Mouse (Mus musculus) kidney, embryonic 15.5 days (tissue): Measurements from ENCODE around the gene Ogfod1. TPM values are rescaled to one million over a fixed set of nuclear protein-coding genes. Genes with fewer than 3 reads are reported as not detected.
A peak's percentile ranks its signal among the peaks of the same experiment; 100 is the strongest.

Source experiments
- ATAC-seq: fragments of 200-750 bp; cut with Nextera tagmentation; replicated peaks from 2 replicates; pipeline ENCODE4 v1.8.0; 2017; ENCODE audit warnings: moderate TSS enrichment; ENCODE audit not compliant: low FRiP score
- H3K27ac ChIP-seq: fragments of 300-500 bp; sonication (generic); 2 replicates; pipeline ENCODE4 v1.5.1; 2015; ENCODE audit warnings: mild to moderate bottlenecking, inconsistent platforms
- H3K27me3 ChIP-seq: fragments of 300-500 bp; sonication (generic); 2 replicates; pipeline ENCODE4 v1.6.1; 2015; ENCODE audit warnings: inconsistent platforms
- H3K36me3 ChIP-seq: fragments of 300-500 bp; sonication (generic); 2 replicates; pipeline ENCODE4 v1.6.1; 2015; ENCODE audit warnings: inconsistent platforms
- H3K4me1 ChIP-seq: fragments of 300-500 bp; sonication (generic); 2 replicates; pipeline ENCODE4 v1.6.1; 2015; ENCODE audit warnings: inconsistent platforms
- H3K4me2 ChIP-seq: fragments of 300-500 bp; sonication (generic); 2 replicates; pipeline ENCODE4 v1.6.1; 2015; ENCODE audit warnings: moderate library complexity, mild to moderate bottlenecking, inconsistent platforms
- H3K4me3 ChIP-seq: fragments of 300-500 bp; sonication (generic); replicated peaks from 2 replicates; pipeline ENCODE4 v1.5.1; 2015; ENCODE audit warnings: mild to moderate bottlenecking, inconsistent platforms
- H3K9ac ChIP-seq: fragments of 300-500 bp; sonication (generic); 2 replicates; pipeline ENCODE4 v1.6.1; 2015; ENCODE audit warnings: mild to moderate bottlenecking, inconsistent platforms
- H3K9me3 ChIP-seq: fragments of 300-500 bp; sonication (generic); replicated peaks from 2 replicates; pipeline ENCODE4 v1.6.1; 2016; ENCODE audit warnings: inconsistent platforms
- WGBS: fragments of 180-500 bp; shearing (Covaris S2); methylation state at CpG from one replicate; pipeline ENCODE4 v1.1.7; 2015; ENCODE audit warnings: mixed read lengths; 5-methylcytosine and 5-hydroxymethylcytosine counted together
- polyA plus RNA-seq: library from polyadenylated mRNA; unstranded; fragments of >200 nt; fragmentation: Nextera tagmentation; extraction: Ambion mirVana; gene quantifications from 2 replicates; pipeline ENCODE4 v1.2.1, GENCODE M21; 2015

Gene Ogfod1
- polyA plus RNA-seq, 1 experiment from 2014 or later, result 12.8 TPM

DNA sequence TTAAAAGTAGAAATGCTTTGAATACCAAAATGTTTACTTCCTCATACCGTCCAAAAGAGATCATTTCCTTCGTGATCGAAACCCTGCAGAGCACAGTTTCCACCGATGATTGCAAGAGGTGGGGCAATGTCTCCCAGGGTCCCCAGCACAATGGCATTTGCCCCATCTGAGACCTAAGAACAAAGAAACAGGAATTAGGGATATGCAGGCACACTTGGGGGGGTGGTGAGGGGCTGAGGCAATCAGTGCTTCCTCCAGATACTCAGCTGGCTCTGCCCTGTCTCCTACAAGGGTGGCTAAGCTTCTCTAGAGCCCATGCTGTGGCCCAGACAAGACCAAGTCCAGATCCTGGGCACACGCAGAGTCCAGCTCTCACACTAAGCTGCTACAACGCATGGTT, 52.7 kb downstream of the Ogfod1 start:
- no peak for ATAC-seq
- Histone ChIP-seq H3K36me3 (peaks cover 14% of the 10 kb centered on the region), H3K27ac (no peak overlapping the region), H3K9ac (no peak overlapping the region), H3K9me3 (no peaks in the 10 kb centered on the region), H3K4me1 (no peaks in the 10 kb centered on the region), H3K4me3 (no peak overlapping the region), H3K27me3 (no peaks in the 10 kb centered on the region), H3K4me2 (no peak overlapping the region)
- WGBS, result 74% methylated on average over 6 of the region's 6 CpGs

DNA sequence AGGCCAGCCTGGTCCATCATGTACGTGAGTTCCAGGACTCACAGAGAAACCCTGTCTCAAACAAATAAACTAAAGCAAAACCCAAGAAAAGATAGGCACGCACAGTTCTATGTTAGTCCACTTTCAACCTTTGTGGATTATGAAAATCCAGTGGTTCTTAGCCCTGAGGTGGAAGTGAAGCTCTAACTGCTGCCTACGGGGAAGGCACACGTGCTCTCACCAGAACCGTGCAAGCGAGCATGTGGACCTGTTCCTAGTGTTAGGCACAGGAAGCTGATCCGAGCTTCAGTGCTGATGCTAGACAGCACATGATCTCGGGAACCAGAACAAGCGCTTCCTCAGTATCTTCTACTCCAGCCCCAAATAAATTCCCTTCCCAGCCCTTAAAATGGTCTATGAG, 55.9 kb downstream of the Ogfod1 start:
- Histone ChIP-seq H3K27me3 (no peaks in the 10 kb centered on the region), H3K4me3 (no peak overlapping the region), H3K4me2 (no peak overlapping the region), H3K9ac (no peak overlapping the region), H3K4me1 (peaks cover 5% of the 10 kb centered on the region), H3K36me3 (no peaks in the 10 kb centered on the region), H3K27ac (no peak overlapping the region), H3K9me3 (no peaks in the 10 kb centered on the region)
- whole genome bisulfite sequencing, result 83% methylated on average over 9 of the region's 9 CpGs
- ATAC-seq, result no peak

DNA sequence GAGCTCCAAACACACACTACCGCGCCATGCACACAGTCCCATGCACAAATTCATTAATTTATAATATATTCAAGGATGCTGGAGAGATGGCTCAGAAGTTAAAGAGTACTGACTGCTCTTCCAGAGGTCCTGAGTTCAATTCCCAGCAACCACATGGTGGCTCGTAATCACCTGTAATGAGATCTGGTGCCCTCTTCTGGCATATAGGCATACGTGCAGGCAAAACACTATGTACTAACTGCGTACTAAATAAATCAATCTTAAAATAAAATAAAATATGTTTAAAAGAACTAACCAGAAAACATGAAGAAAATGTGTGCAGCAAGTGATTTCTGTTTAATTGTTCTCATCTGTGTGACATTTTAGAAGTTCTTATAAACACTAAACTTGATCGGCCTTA, 57.3 kb downstream of the Ogfod1 start:
- Histone ChIP-seq H3K4me2 (no peak overlapping the region), H3K4me3 (no peak overlapping the region), H3K9me3 (no peaks in the 10 kb centered on the region), H3K9ac (no peak overlapping the region), H3K27me3 (no peaks in the 10 kb centered on the region), H3K27ac (no peak overlapping the region), H3K36me3 (no peaks in the 10 kb centered on the region), H3K4me1 (peaks cover 10% of the 10 kb centered on the region)
- no peak for ATAC-seq
- 88% methylated on average over 6 of the region's 6 CpGs for WGBS

DNA sequence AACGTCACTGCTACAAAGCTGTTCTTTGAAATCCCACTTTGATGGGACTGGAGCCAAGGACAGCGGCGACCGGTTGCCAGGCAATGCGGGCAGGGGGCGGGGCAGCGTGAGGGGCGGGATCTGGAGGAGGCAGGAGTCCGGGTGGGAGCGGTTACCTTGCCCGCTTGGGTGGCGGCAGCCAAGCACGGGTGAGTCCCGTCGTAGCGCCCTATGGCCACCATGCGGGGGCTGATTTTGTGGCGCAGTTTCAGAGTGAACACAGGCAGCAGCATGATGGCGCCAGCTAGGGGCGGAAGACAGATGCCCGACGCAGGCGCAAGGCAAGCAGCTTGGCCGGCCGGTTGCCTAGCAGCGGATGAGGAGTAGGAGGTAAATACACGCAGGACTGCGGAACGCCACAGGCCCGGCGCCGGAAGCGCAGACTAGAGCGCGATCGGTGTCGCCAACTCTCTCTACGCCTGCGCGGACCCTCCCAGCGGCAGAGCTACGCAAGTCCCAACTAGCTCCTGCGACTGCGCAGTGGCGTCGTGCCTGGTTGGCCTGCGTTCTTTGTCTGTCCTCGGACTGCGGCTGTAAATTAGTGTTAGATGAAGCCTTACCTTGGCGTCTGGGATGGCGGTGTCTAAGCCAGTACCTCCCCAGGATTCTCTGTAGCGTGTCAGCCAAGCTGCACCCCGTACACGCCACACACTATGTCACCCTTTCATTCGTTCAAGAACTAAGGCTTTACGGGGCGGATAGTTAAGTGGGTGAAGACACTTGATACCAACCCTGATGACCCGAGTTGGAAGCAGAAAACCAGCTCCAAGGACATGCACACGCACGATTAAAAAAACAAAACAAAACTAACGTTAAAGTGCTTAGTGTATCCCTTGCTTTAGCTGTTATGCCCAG, 61.3 kb downstream of the Ogfod1 start, which contains the start of gene Bbs2:
TSS of gene Bbs2 (minus strand) at position 848 of the 894 bp plus-strand sequence.
- H3K27ac ChIP-seq, result peak within 1 kb of the TSS; percentile 96
- H3K4me1 ChIP-seq, result peaks cover 10% of the 10 kb centered on the region
- peak; percentile 100 for ATAC-seq
- H3K27me3 ChIP-seq, result no peaks in the 10 kb centered on the region
- peak within 1 kb of the TSS; percentile 51 for H3K9ac ChIP-seq
- H3K4me3 ChIP-seq, result peak within 1 kb of the TSS; percentile 70
- no peaks in the 10 kb centered on the region for H3K9me3 ChIP-seq
- H3K4me2 ChIP-seq, result peak within 1 kb of the TSS; percentile 67
- under 1% methylated on average over 61 of the region's 61 CpGs for WGBS
- H3K36me3 ChIP-seq, result no peaks in the 10 kb centered on the region

DNA sequence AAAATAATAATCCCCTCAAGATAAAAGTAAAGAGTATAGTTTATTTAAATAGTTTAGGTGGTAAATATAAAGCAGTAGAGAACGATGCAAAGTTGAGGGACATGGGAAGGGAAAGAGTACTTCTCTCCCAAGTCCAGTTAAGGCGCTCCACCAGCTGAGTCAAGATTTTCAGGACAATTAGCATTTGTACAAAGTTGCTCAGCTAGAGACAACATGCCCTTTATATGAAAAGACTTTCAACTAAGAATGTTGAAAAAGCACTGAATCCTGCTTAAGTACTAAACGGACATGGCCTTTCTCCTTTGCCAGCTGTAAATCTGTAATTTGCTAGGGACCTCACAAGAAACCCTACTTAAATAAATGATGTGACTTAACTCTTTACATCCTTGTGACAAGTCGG, 62.0 kb downstream of the Ogfod1 start:
- Histone ChIP-seq H3K4me3 (peak overlapping the region; percentile 70), H3K9ac (peak overlapping the region; percentile 51), H3K36me3 (no peaks in the 10 kb centered on the region), H3K4me2 (peak overlapping the region; percentile 67), H3K27me3 (no peaks in the 10 kb centered on the region), H3K27ac (peak overlapping the region; percentile 96), H3K4me1 (peaks cover 10% of the 10 kb centered on the region), H3K9me3 (no peaks in the 10 kb centered on the region)
- ATAC-seq, result no peak
- 39% methylated on average over 4 of the region's 4 CpGs for WGBS

DNA sequence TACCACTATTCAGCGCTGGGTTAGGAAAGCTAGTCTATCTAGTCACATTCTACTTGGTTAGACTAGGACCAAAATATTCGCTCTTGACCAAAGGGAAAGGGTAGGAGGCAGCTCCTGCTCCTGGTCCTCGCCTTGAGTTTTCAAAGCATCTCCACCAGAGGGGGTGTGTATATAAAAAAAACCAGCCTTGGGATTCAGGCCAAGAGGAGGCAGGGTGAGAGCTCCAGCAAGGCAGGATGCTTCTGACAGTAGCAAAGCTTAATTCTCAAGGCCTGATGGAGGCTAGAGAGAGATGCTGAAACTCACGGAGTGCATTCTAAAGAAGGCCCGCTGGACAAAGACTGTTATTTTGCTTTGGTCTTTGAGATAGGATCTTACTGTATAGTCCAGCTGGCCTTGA, 67.1 kb downstream of the Ogfod1 start:
- Histone ChIP-seq H3K4me1 (peaks cover under 1% of the 10 kb centered on the region; the same call in 1 of the 2 replicates), H3K27ac (no peak overlapping the region), H3K9ac (no peak overlapping the region), H3K9me3 (no peaks in the 10 kb centered on the region), H3K4me3 (no peak overlapping the region), H3K4me2 (no peak overlapping the region), H3K27me3 (no peaks in the 10 kb centered on the region), H3K36me3 (no peaks in the 10 kb centered on the region)
- ATAC-seq, result no peak
- 56% methylated on average over 5 of the region's 5 CpGs for WGBS

DNA sequence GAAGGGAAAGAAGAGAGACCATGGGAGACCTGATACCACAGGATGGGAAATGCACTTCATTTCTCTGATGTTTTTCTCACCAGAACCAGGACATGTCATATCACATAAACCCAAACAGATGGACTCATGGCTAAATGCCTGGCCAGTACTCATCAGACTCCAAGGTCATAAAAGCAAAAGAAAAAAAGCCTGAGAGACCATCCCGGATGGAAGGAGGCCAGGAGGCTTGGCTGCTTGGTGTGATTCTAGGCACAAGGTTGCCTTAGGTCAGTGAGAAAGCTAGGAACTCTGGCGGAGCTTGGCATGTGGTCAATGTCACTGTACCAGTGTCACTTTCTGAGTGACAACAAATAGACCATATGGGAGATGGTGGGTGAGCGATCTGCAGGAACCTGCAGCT, 70.9 kb downstream of the Ogfod1 start:
- Histone ChIP-seq H3K4me2 (no peak overlapping the region), H3K4me1 (no peaks in the 10 kb centered on the region), H3K4me3 (no peak overlapping the region), H3K27ac (no peak overlapping the region), H3K36me3 (no peaks in the 10 kb centered on the region), H3K9me3 (no peaks in the 10 kb centered on the region), H3K9ac (no peak overlapping the region), H3K27me3 (no peaks in the 10 kb centered on the region)
- no peak for ATAC-seq
- WGBS, result 69% methylated on average over 3 of the region's 3 CpGs

DNA sequence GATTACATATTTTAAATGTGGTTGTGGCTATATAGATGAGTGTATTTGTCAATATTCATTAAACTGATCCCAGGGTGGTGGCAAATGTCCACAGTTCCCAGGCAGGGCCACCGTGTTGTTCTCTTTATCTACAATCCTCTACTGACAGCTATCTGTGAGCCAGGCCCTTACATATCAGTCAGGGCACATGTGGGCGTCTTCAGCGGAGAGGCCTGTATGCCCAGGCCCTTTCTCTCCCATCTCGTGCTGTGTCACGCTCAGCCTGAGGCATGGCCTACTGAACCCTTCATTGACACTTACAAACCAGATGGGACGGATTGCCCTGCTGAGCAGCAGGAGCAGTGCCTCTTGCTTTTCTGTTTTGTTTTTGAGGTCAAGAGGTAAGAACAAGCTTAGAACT, 72.4 kb downstream of the Ogfod1 start:
- peak; percentile 67; the same call in 1 of the 2 replicates for ATAC-seq
- no peak overlapping the region for H3K4me3 ChIP-seq
- H3K9me3 ChIP-seq, result no peaks in the 10 kb centered on the region
- 76% methylated on average over 6 of the region's 6 CpGs for WGBS
- H3K9ac ChIP-seq, result no peak overlapping the region
- no peaks in the 10 kb centered on the region for H3K36me3 ChIP-seq
- no peak overlapping the region for H3K27ac ChIP-seq
- H3K4me1 ChIP-seq, result no peaks in the 10 kb centered on the region
- no peaks in the 10 kb centered on the region for H3K27me3 ChIP-seq
- no peak overlapping the region for H3K4me2 ChIP-seq

DNA sequence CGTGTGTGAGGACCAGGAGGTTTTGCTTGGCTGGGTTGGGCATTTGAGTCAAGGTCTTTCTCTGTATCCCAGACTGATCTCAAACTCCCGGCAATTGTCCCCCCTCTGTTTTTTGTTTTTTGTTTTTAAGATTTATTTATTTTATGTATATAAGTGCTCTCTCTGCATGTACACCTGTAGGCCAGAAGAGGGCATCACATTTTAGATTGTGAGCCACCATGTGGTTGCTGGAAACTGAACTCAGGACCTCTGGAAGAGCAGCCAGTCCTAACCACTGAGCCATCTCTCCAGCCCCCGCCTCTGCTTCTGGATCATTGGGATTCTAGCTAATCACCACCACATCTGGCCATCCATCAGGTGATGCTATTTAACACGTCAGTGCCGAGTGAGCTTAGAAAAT, 72.8 kb downstream of the Ogfod1 start:
- Histone ChIP-seq H3K4me2 (no peak overlapping the region), H3K4me1 (no peaks in the 10 kb centered on the region), H3K27ac (no peak overlapping the region), H3K4me3 (no peak overlapping the region), H3K9ac (no peak overlapping the region), H3K36me3 (no peaks in the 10 kb centered on the region), H3K9me3 (no peaks in the 10 kb centered on the region), H3K27me3 (no peaks in the 10 kb centered on the region)
- no peak for ATAC-seq
- WGBS, result 73% methylated on average over 5 of the region's 5 CpGs

DNA sequence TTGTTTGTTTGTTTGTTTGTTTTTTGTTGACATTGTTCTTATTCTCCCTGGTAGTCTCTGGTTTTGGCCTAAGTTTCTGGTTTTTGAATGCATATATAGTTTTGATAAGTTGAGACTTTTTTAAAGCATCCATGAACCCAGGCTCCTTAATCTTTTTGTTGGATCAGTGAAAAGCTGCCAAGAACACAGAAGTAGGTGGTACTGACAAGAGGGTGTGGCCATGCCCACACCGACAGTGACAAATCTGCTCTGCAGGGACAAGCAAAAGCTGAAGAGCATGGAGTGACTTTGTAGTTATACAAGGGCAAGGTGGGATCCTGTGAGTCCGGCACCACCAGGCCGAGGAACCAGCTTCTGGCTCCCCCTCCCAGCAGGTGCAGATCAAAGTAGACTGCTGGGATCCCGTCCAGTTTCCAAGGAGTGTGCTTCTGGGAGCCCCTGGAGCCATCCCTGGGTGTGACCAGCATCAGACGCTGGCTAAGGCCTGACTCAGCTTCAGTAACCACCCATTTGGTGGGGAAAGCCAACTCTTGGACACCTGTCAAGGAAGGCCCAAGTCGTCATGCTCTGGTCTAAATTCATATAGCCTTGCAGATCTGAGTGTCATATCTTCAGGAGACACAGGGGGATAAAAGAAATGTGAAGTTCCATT, 73.7 kb downstream of the Ogfod1 start:
- H3K9ac ChIP-seq, result no peak overlapping the region
- no peaks in the 10 kb centered on the region for H3K9me3 ChIP-seq
- ATAC-seq, result no peak
- no peak overlapping the region for H3K4me2 ChIP-seq
- no peak overlapping the region for H3K27ac ChIP-seq
- no peaks in the 10 kb centered on the region for H3K27me3 ChIP-seq
- H3K4me1 ChIP-seq, result no peaks in the 10 kb centered on the region
- 54% methylated on average over 6 of the region's 6 CpGs for WGBS
- H3K36me3 ChIP-seq, result no peaks in the 10 kb centered on the region
- no peak overlapping the region for H3K4me3 ChIP-seq

DNA sequence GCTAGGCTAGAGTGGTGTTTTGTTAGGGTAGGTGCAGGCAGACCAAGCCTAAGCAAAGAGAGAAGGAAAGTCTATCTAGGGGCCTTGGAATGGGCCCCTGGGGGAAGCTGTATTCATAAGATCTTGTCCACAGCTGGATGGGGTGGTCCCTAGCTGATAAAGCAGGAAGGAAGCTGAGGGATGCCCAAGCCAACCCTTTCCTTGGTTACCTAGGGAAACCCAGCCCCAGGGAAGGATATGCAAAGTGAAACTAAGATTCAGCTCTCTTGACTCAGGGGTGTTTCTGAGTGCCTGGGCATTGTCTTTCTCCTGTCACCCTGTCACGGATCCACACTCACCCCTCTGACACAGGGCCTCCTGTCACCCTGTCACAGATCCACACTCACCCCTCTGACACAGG, 76.4 kb downstream of the Ogfod1 start:
- H3K27me3 ChIP-seq, result no peaks in the 10 kb centered on the region
- WGBS, result 70% methylated on average over 1 of the region's 1 CpGs
- H3K27ac ChIP-seq, result no peak overlapping the region
- no peaks in the 10 kb centered on the region for H3K36me3 ChIP-seq
- ATAC-seq, result no peak
- no peaks in the 10 kb centered on the region for H3K9me3 ChIP-seq
- no peak overlapping the region for H3K4me3 ChIP-seq
- H3K9ac ChIP-seq, result no peak overlapping the region
- H3K4me1 ChIP-seq, result no peaks in the 10 kb centered on the region
- H3K4me2 ChIP-seq, result no peak overlapping the region

DNA sequence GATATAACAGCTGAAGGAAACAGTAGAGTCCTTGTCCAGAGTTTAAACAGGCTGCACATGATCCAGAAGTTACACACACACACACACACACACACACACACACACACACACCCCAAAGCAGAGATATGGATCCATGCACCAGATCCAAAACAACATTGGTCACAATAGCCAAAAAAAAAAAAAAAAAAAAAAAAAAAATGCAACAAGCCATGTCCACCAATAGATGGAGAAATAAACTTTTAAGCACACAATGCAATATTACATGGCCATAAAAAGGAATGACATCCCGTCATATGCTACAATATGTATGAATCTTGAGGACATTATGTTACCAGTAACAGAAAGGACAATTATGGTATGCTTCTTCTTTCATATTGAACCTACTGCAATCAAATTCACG, 77.0 kb downstream of the Ogfod1 start:
- H3K36me3 ChIP-seq, result no peaks in the 10 kb centered on the region
- no peaks in the 10 kb centered on the region for H3K27me3 ChIP-seq
- H3K9me3 ChIP-seq, result no peaks in the 10 kb centered on the region
- H3K4me3 ChIP-seq, result no peak overlapping the region
- H3K4me2 ChIP-seq, result no peak overlapping the region
- H3K9ac ChIP-seq, result no peak overlapping the region
- no peak for ATAC-seq
- H3K27ac ChIP-seq, result no peak overlapping the region
- H3K4me1 ChIP-seq, result peaks cover 4% of the 10 kb centered on the region
- 87% methylated on average over 2 of the region's 2 CpGs for WGBS
